In the genomic region with DNA sequence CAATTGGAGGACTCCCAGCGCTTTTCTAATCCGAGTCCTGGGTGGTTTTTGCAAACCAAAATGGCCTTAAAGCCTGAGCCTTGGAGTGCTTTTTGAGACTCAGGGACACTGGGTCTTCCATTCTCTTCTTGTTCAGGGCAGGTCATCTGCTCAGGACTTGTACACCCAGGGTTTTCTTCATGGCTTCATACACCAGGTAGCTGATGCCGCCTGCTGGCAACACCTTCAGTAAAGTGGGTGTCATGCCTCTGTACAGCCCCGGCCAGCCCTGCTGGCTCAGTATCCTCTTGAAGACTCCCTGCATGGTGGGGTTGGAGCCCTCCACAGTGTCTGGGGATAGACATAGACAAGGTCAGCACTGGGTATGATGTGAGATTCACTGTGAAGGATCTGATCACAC, we compare ENCODE assay signal across 11 mouse cellular contexts. TPM values are rescaled to one million over a fixed set of nuclear protein-coding genes. Genes with fewer than 3 reads are reported as not detected.
DNase-seq lines count a peak whose midpoint lies in the region; ATAC-seq and TF ChIP-seq lines count a peak whose summit lies in the region.
"Had no signal": no experiment of that assay in that cellular context is flagged by ENCODE, and none has a peak within 500 bp of the region (broad histone marks: within the 10 kb centered on the region; RNA-seq: fewer than 3 reads in every experiment).

No protein-coding gene starts in this region.

- 0 out of 2 replicates have a peak, but pooled peaks cover 10% of the 10 kb centered on the region for H3K4me1 ChIP-seq in hindbrain, postnatal 0 days (ENCODE audit: insufficient read depth, low read length)

- H3K27me3 ChIP-seq in hindbrain, postnatal 0 days (ENCODE audit: insufficient read depth, low read length) = no peaks in the 10 kb centered on the region
- H3K27me3 ChIP-seq in myocyte (ENCODE audit: control insufficient read depth, insufficient read depth, insufficient read length) = peaks cover 6% of the 10 kb centered on the region

- no peak for TF ChIP-seq CTCF in layer of hippocampus, adult 2 months (conservative IDR thresholded peaks at IDR 0.05)
- no peak for TF ChIP-seq CTCF in hindbrain, postnatal 0 days (IDR thresholded peaks at IDR 0.05; ENCODE audit: low read depth)

- no peak overlapping the region for H3ac ChIP-seq in myocyte (ENCODE audit: control insufficient read depth, insufficient read length)

- H3K9me3 ChIP-seq in hindbrain, postnatal 0 days (ENCODE audit: low read length) = no peaks in the 10 kb centered on the region

- TF ChIP-seq POLR2A in myocyte (IDR thresholded peaks at IDR 0.05; ENCODE audit: insufficient read length, low read depth) = no peak

- H3K4me2 ChIP-seq in hindbrain, postnatal 0 days (ENCODE audit: low read depth, low read length) = no peak overlapping the region
- H3K4me2 ChIP-seq in myocyte (ENCODE audit: low read depth) = peak overlapping the region; percentile 89

- peak overlapping the region; percentile 91; the same call in 1 of the 2 replicates for H3K27ac ChIP-seq in layer of hippocampus, adult 2 months
- H3K27ac ChIP-seq in hindbrain, postnatal 0 days = peak overlapping the region; percentile 84; the same call in 1 of the 2 replicates

- H3K36me3 ChIP-seq in hindbrain, postnatal 0 days (ENCODE audit: insufficient read depth, low read length) = peaks cover under 1% of the 10 kb centered on the region; the same call in 1 of the 2 replicates
- H3K36me3 ChIP-seq in myocyte (ENCODE audit: control insufficient read depth, insufficient read depth) = peaks cover 4% of the 10 kb centered on the region

- H3K4me3 ChIP-seq in layer of hippocampus, adult 2 months = no peak overlapping the region
- no peak overlapping the region for H3K4me3 ChIP-seq in hindbrain, postnatal 0 days (ENCODE audit: low read length)
- H3K4me3 ChIP-seq in myocyte = peak overlapping the region; percentile 22

- H3K79me2 ChIP-seq in myocyte (ENCODE audit: control insufficient read depth, insufficient read depth) = peaks cover 30% of the 10 kb centered on the region

- no peak overlapping the region for H3K9ac ChIP-seq in hindbrain, postnatal 0 days (replicated peaks; ENCODE audit: low read length)

- 90% methylated on average over 4 of the region's 4 CpGs for WGBS in hindbrain, postnatal 0 days

- peak; percentile 45 for DNase-seq in cerebellum, adult 11 months
- DNase-seq in cerebellum, postnatal 36 days = no peak
- no peak for DNase-seq in layer of hippocampus, adult 2 months (ENCODE audit: low spot score in 2 of 2)
- DNase-seq in layer of hippocampus, postnatal 14 days (ENCODE audit: low spot score in 2 of 2) = no peak
- no peak for DNase-seq in hindbrain, postnatal 0 days (ENCODE audit: low spot score)
- DNase-seq in layer of hippocampus, adult 9-10 months (ENCODE audit: low spot score) = no peak
- DNase-seq in gastrocnemius, adult 18-20 months (ENCODE audit: low spot score) = no peak
- DNase-seq: lung, postnatal 4 days had no signal

- no peak for ATAC-seq in hindbrain, postnatal 0 days

TF ChIP-seq in myocyte, 11 proteins besides CTCF, POLR2A, EP300 and RAD21:
- TF ChIP-seq MYOD1 (IDR thresholded peaks at IDR 0.05; ENCODE audit: control insufficient read depth in 1 of 3, insufficient read length in 2 of 3, low read depth in 2 of 3) = no peak
- TF ChIP-seq CEBPB (IDR thresholded peaks at IDR 0.05; ENCODE audit: insufficient read depth, poor library complexity, severe bottlenecking) = no peak
- no peak for TF ChIP-seq POLR2AphosphoS2 (IDR thresholded peaks at IDR 0.05; ENCODE audit: insufficient read length, low read depth)
- no peak for TF ChIP-seq E2F4 (IDR thresholded peaks at IDR 0.05; ENCODE audit: insufficient read depth)
- TF ChIP-seq SRF (IDR thresholded peaks at IDR 0.05; ENCODE audit: control insufficient read depth, insufficient read length, low read depth) = no peak
- TF ChIP-seq TCF3 (IDR thresholded peaks at IDR 0.05; ENCODE audit: insufficient read length, low read depth) = no peak
- TF ChIP-seq USF1 (IDR thresholded peaks at IDR 0.05; ENCODE audit: low read depth) = no peak
- TF ChIP-seq MAX (IDR thresholded peaks at IDR 0.05; ENCODE audit: low read depth) = no peak
- no peak for TF ChIP-seq MYOG (IDR thresholded peaks at IDR 0.05; ENCODE audit: control insufficient read depth in 1 of 3, insufficient read depth in 1 of 3, insufficient read length in 2 of 3, low read depth in 2 of 3)
- TF ChIP-seq REST (IDR thresholded peaks at IDR 0.05; ENCODE audit: insufficient read depth, insufficient read length) = no peak
- no peak for TF ChIP-seq TCF12 (IDR thresholded peaks at IDR 0.05; ENCODE audit: insufficient read depth, poor library complexity, severe bottlenecking)

RNA-seq across cellular contexts. Expression of a gene that starts 1.5 kb away (rescaled TPM):
- total RNA-seq in layer of hippocampus, adult 2 months (2021) = 100 to 1,000 TPM; 115 to 120 TPM
- 100 to 1,000 TPM; 104 to 111 TPM for total RNA-seq in layer of hippocampus, postnatal 14 days (2021)
- 61.7 and 71.3 TPM in 2 replicates for total RNA-seq in hindbrain, postnatal 0 days (2014; rRNA removed)
- 26.4 and 27.0 TPM in 2 replicates for polyA plus RNA-seq in hindbrain, postnatal 0 days (2015; fragmentation: Nextera tagmentation; extraction: Ambion mirVana)
- polyA plus RNA-seq in myocyte (2012; fragmentation: generic; extraction: Trizol) = 42.5 TPM
- 10 to 100 TPM; 25.9 to 27.4 TPM for total RNA-seq in gastrocnemius, adult 18-20 months (2021)

RNA-seq across cellular contexts. Expression of a gene that starts 8.6 kb away (rescaled TPM):
- total RNA-seq in layer of hippocampus, adult 2 months (2021) = not detected
- not detected for total RNA-seq in layer of hippocampus, postnatal 14 days (2021)
- not detected in 2 replicates for total RNA-seq in hindbrain, postnatal 0 days (2014; rRNA removed)
- not detected in 2 replicates for polyA plus RNA-seq in hindbrain, postnatal 0 days (2015; fragmentation: Nextera tagmentation; extraction: Ambion mirVana)
- polyA plus RNA-seq in myocyte (2012; fragmentation: generic; extraction: Trizol) = not detected
- total RNA-seq in gastrocnemius, adult 18-20 months (2021) = not detected
- total RNA-seq: heart, postnatal 25 days had no signal
- polyA plus RNA-seq: C2C12 had no signal

RNA-seq across cellular contexts. Expression of a gene that starts 21.6 kb away (rescaled TPM):
- total RNA-seq in layer of hippocampus, adult 2 months (2021) = under 1 TPM in 1 of 2 experiments, not detected in 1; 0.64 TPM
- total RNA-seq in layer of hippocampus, postnatal 14 days (2021) = under 1 TPM in 1 of 2 experiments, not detected in 1; 0.28 TPM
- total RNA-seq in hindbrain, postnatal 0 days (2014; rRNA removed) = not detected in 2 replicates
- polyA plus RNA-seq in hindbrain, postnatal 0 days (2015; fragmentation: Nextera tagmentation; extraction: Ambion mirVana) = 0.28 and 0.40 TPM in 2 replicates
- polyA plus RNA-seq in myocyte (2012; fragmentation: generic; extraction: Trizol) = 0.04 TPM
- total RNA-seq in gastrocnemius, adult 18-20 months (2021) = not detected
- total RNA-seq: heart, postnatal 25 days had no signal
- polyA plus RNA-seq: C2C12 had no signal

RNA-seq across cellular contexts. Expression of a gene that starts 21.8 kb away (rescaled TPM):
- total RNA-seq in layer of hippocampus, adult 2 months (2021) = 10 to 100 TPM; 61.2 to 63.2 TPM
- total RNA-seq in layer of hippocampus, postnatal 14 days (2021) = 10 to 100 TPM; 51.0 to 56.0 TPM
- 28.8 and 32.9 TPM in 2 replicates for total RNA-seq in hindbrain, postnatal 0 days (2014; rRNA removed)
- polyA plus RNA-seq in hindbrain, postnatal 0 days (2015; fragmentation: Nextera tagmentation; extraction: Ambion mirVana) = 63.5 and 67.8 TPM in 2 replicates
- polyA plus RNA-seq in myocyte (2012; fragmentation: generic; extraction: Trizol) = 61.6 TPM
- total RNA-seq in gastrocnemius, adult 18-20 months (2021) = 10 to 100 TPM; 17.1 to 19.0 TPM

RNA-seq across cellular contexts. Expression of a gene that starts 26.1 kb away (rescaled TPM):
- under 1 TPM in 1 of 2 experiments, not detected in 1; 0.64 TPM for total RNA-seq in layer of hippocampus, adult 2 months (2021)
- total RNA-seq in layer of hippocampus, postnatal 14 days (2021) = 1 to 10 TPM in 1 of 2 experiments, under 1 TPM in 1; 0.79 to 1.6 TPM
- total RNA-seq in hindbrain, postnatal 0 days (2014; rRNA removed) = 7.1 and 8.2 TPM in 2 replicates
- polyA plus RNA-seq in hindbrain, postnatal 0 days (2015; fragmentation: Nextera tagmentation; extraction: Ambion mirVana) = 6.0 and 6.2 TPM in 2 replicates
- not detected for polyA plus RNA-seq in myocyte (2012; fragmentation: generic; extraction: Trizol)
- under 1 TPM in 1 of 2 experiments, not detected in 1; 0.31 TPM for total RNA-seq in gastrocnemius, adult 18-20 months (2021)
- polyA plus RNA-seq: C2C12 had no signal
